Comparison of ENCODE assay signal across 11 mouse cellular contexts in the genomic region with DNA sequence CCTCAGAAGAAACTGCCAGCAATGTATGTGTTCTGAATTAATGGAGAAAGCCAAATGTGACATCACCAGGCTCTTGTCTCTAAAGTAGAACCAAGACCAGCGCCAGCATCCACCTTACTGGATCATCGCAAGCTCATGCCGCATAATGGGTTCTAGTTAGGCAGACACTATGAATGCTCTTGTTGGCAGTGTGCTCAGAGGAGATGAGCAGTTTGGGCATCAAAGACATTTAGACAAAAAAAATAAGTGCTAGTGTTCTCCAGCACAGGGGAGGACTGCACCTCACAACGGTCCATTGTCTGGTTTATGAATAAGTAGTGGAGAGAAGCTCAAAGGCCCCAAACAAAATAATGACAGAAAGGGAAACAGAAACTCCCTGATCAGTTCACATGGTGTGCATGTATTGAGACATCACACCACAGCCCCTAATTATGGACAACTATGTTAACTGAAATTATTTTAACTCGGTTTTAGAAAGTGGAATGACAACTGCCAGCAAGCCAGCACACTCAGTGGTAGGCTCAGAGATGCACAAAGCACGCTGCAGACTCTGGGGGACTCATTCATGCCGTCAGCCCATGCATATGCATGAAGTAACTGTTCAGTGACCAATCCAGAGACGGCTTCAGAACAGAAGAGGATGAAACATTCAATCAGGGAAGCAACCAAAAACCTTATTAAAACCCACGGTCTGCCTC. TPM values are rescaled to one million over a fixed set of nuclear protein-coding genes. Genes with fewer than 3 reads are reported as not detected.
DNase-seq lines count a peak whose midpoint lies in the region; ATAC-seq and TF ChIP-seq lines count a peak whose summit lies in the region.
"Had no signal": no experiment of that assay in that cellular context is flagged by ENCODE, and none has a peak within 500 bp of the region (broad histone marks: within the 10 kb centered on the region; RNA-seq: fewer than 3 reads in every experiment).

No protein-coding gene starts in this region.

- H3K4me1 ChIP-seq in liver, embryonic 12.5 days = peaks cover 67% of the 10 kb centered on the region
- peaks cover 31% of the 10 kb centered on the region for H3K4me1 ChIP-seq in liver, embryonic 11.5 days (replicated peaks; ENCODE audit: control insufficient read depth, insufficient read depth, low read length)
- H3K4me1 ChIP-seq in forebrain, embryonic 10.5 days = peaks cover 37% of the 10 kb centered on the region
- peaks cover 35% of the 10 kb centered on the region for H3K4me1 ChIP-seq in hindbrain, embryonic 12.5 days
- peaks cover 18% of the 10 kb centered on the region for H3K4me1 ChIP-seq in midbrain, postnatal 0 days (ENCODE audit: insufficient read depth, low read length)

- ATAC-seq in liver, embryonic 12.5 days = no peak
- ATAC-seq in liver, embryonic 11.5 days (replicated peaks; ENCODE audit: low FRiP score) = no peak
- peak; percentile 97 for ATAC-seq in hindbrain, embryonic 12.5 days (ENCODE audit: low FRiP score)
- peak; percentile 91 for ATAC-seq in midbrain, postnatal 0 days (ENCODE audit: low FRiP score)

- no peak overlapping the region for H3K4me3 ChIP-seq in liver, embryonic 12.5 days
- no peak overlapping the region for H3K4me3 ChIP-seq in liver, embryonic 11.5 days (ENCODE audit: low read depth, low read length)
- no peak overlapping the region for H3K4me3 ChIP-seq in forebrain, embryonic 10.5 days
- H3K4me3 ChIP-seq in hindbrain, embryonic 12.5 days = no peak overlapping the region
- H3K4me3 ChIP-seq in midbrain, postnatal 0 days (ENCODE audit: low read depth, low read length) = no peak overlapping the region

- H3K4me2 ChIP-seq in liver, embryonic 12.5 days = no peak overlapping the region
- H3K4me2 ChIP-seq in liver, embryonic 11.5 days = no peak overlapping the region
- H3K4me2 ChIP-seq in hindbrain, embryonic 12.5 days (replicated peaks) = peak overlapping the region; percentile 25
- H3K4me2 ChIP-seq in midbrain, postnatal 0 days (ENCODE audit: low read depth, low read length, poor library complexity, severe bottlenecking) = no peak overlapping the region

- peak overlapping the region; percentile 71 for H3K27ac ChIP-seq in liver, embryonic 12.5 days
- H3K27ac ChIP-seq in liver, embryonic 11.5 days (ENCODE audit: low read depth, low read length) = no peak overlapping the region
- H3K27ac ChIP-seq in forebrain, embryonic 10.5 days = peak overlapping the region; percentile 76
- H3K27ac ChIP-seq in hindbrain, embryonic 12.5 days = peak overlapping the region; percentile 76
- peak overlapping the region; percentile 38 for H3K27ac ChIP-seq in midbrain, postnatal 0 days (ENCODE audit: low read depth, low read length)

- WGBS in liver, embryonic 12.5 days (ENCODE audit: insufficient replicate concordance) = 82% methylated on average over 9 of the region's 9 CpGs
- WGBS in liver, embryonic 11.5 days = 79% methylated on average over 9 of the region's 9 CpGs
- WGBS in forebrain, embryonic 10.5 days = 54% methylated on average over 9 of the region's 9 CpGs
- 36% methylated on average over 9 of the region's 9 CpGs for WGBS in hindbrain, embryonic 12.5 days
- 17% methylated on average over 9 of the region's 9 CpGs for WGBS in midbrain, postnatal 0 days

- H3K9me3 ChIP-seq in liver, embryonic 12.5 days (replicated peaks) = no peaks in the 10 kb centered on the region
- H3K9me3 ChIP-seq in liver, embryonic 11.5 days (ENCODE audit: control insufficient read depth, low read length) = no peaks in the 10 kb centered on the region
- no peaks in the 10 kb centered on the region for H3K9me3 ChIP-seq in forebrain, embryonic 10.5 days
- no peaks in the 10 kb centered on the region for H3K9me3 ChIP-seq in hindbrain, embryonic 12.5 days (replicated peaks)
- no peaks in the 10 kb centered on the region for H3K9me3 ChIP-seq in midbrain, postnatal 0 days (ENCODE audit: low read length)

- H3K9ac ChIP-seq in liver, embryonic 12.5 days = no peak overlapping the region
- no peak overlapping the region for H3K9ac ChIP-seq in liver, embryonic 11.5 days (ENCODE audit: low read depth, low read length)
- no peak overlapping the region for H3K9ac ChIP-seq in hindbrain, embryonic 12.5 days
- H3K9ac ChIP-seq in midbrain, postnatal 0 days (replicated peaks; ENCODE audit: low read length, poor library complexity, severe bottlenecking) = no peak overlapping the region

- DNase-seq in liver, embryonic 11.5 days (ENCODE audit: low spot score) = no peak
- DNase-seq in forebrain, embryonic 10.5 days (ENCODE audit: extremely low spot score, low spot score) = no peak
- peak; percentile 72 for DNase-seq in midbrain, postnatal 0 days (ENCODE audit: low spot score)
- DNase-seq in adrenal gland, adult 8-10 months = no peak
- DNase-seq in spleen, postnatal 10 days (ENCODE audit: low spot score in 2 of 2) = no peak
- no peak for DNase-seq in adipocyte (ENCODE audit: low spot score)
- DNase-seq: cerebellum, adult 9-10 months; gastrocnemius, postnatal 36 days; kidney, adult 8-10 months had no signal

- no peaks in the 10 kb centered on the region; the same call in 1 of the 2 replicates for H3K27me3 ChIP-seq in liver, embryonic 12.5 days (replicated peaks)
- no peaks in the 10 kb centered on the region for H3K27me3 ChIP-seq in liver, embryonic 11.5 days (replicated peaks; ENCODE audit: control insufficient read depth, insufficient read depth, low read length)
- no peaks in the 10 kb centered on the region for H3K27me3 ChIP-seq in forebrain, embryonic 10.5 days (ENCODE audit: poor library complexity, severe bottlenecking)
- H3K27me3 ChIP-seq in hindbrain, embryonic 12.5 days = no peaks in the 10 kb centered on the region
- H3K27me3 ChIP-seq in midbrain, postnatal 0 days (ENCODE audit: insufficient read depth, low read length) = no peaks in the 10 kb centered on the region

- no peak for TF ChIP-seq CTCF in midbrain, postnatal 0 days (IDR thresholded peaks at IDR 0.05)

- H3K36me3 ChIP-seq in liver, embryonic 12.5 days = no peaks in the 10 kb centered on the region
- H3K36me3 ChIP-seq in liver, embryonic 11.5 days (ENCODE audit: control insufficient read depth, insufficient read depth, low read length) = no peaks in the 10 kb centered on the region
- no peaks in the 10 kb centered on the region for H3K36me3 ChIP-seq in forebrain, embryonic 10.5 days (replicated peaks)
- no peaks in the 10 kb centered on the region for H3K36me3 ChIP-seq in hindbrain, embryonic 12.5 days
- no peaks in the 10 kb centered on the region for H3K36me3 ChIP-seq in midbrain, postnatal 0 days (ENCODE audit: insufficient read depth, low read length)

RNA-seq across cellular contexts. Expression of gene Cpeb4, which starts 25.1 kb away (rescaled TPM):
- polyA plus RNA-seq in liver, embryonic 12.5 days (2016; fragmentation: Nextera tagmentation; extraction: Ambion mirVana) = 21.5 and 24.7 TPM in 2 replicates
- 14.4 and 15.8 TPM in 2 replicates for polyA plus RNA-seq in liver, embryonic 11.5 days (2014; fragmentation: Nextera tagmentation; extraction: Ambion mirVana)
- 2.4 and 2.5 TPM in 2 replicates for polyA plus RNA-seq in forebrain, embryonic 10.5 days (2016; fragmentation: Nextera tagmentation; extraction: Ambion mirVana)
- 16.0 and 18.6 TPM in 2 replicates for polyA plus RNA-seq in hindbrain, embryonic 12.5 days (2016; fragmentation: Nextera tagmentation; extraction: Ambion mirVana)
- 103 and 124 TPM in 2 replicates for total RNA-seq in midbrain, postnatal 0 days (2014; rRNA removed)
- polyA plus RNA-seq in midbrain, postnatal 0 days (2015; fragmentation: Nextera tagmentation; extraction: Ambion mirVana) = 16.9 and 19.1 TPM in 2 replicates
- total RNA-seq in adrenal gland, adult 8-10 months (2022) = 100 to 1,000 TPM in 3 of 4 experiments, 10 to 100 TPM in 1; 96.9 to 175 (median 107) TPM

Comparison
In these comparisons a context has a peak if more than half of its experiments do, and no peak if none do; other contexts are left out.
1. ATAC-seq: peak in hindbrain, embryonic 12.5 days (single experiment) and midbrain, postnatal 0 days (single experiment); none in liver, embryonic 12.5 days (single experiment) and liver, embryonic 11.5 days (single experiment).